Mouse (Mus musculus): ENCODE results near the gene Fbxo24.

Gene Fbxo24

GRCm38 (mm10) chr5:137600281-137600618, 28.6 kb downstream of the Fbxo24 start:
- no peak for DNase-seq

GRCm38 (mm10) chr5:137599600-137599999, 29.2 kb downstream of the Fbxo24 start:
- no peak for DNase-seq

- DNase-seq: no peak
Observed at GRCm38 (mm10) chr5:137598100-137598826, 30.5 kb downstream of the Fbxo24 start.

DNA sequence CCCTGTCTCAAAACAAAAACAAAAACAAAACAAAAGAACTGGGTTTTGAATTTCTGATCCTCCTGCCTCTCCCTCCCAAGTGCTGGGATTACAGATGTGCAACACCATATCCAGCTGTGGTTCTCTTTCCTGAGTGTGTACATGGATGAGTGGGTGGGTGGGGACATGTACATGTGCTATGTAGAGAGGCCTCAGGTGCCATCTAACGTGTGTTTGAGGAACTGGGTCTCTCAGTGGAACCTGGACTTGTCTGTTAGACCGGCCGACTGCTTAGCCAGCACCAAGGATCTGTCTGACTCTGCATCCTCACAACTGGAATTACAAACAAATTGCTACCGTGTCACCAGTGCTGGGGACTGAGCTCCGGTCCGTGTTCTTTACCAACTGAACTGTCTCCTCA, 31.2 kb downstream of the Fbxo24 start:
- no peak for DNase-seq

GRCm38 (mm10) chr5:137596601-137597261, 32.1 kb downstream of the Fbxo24 start:
- DNase-seq: no peak

DNA sequence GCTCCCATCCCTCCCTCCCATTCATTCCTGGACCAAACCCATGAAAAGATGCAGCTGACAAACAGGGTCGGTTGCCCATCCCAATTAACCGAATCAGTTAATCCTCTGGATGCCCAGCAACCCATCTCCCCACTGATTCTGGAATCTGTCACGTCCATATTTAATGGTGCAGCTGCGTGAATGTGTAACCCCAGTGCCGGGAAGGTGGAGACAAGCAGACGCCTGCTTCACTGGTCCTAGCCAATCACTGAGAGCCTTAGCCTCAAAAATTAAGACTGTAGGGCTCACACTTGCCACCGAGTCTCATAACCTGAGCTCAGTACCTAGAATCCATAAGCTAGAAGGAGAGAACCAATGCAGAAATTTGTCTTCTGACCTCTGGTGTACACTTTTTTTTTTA, 32.9 kb downstream of the Fbxo24 start:
- no peak for DNase-seq

DNA sequence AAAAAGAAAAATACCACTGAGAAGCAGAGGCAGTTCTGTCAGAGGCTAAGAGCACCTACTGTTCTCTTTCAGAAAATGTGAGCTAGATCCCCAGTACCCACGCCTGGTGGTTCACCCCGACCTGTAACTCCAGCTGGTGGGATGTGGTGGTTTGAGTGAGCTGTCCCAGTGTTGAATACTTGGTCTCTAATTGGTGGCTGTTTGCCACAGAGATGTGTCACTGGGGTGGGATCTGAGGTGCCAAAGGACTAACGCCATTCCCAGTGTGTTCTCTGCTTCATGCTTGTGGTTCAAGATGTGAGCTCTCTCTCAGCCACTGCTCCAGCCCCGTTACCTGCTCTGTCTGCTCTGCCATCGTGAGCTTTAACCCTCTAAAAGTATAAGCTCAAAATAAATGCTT, 38.3 kb downstream of the Fbxo24 start:
- no peak for DNase-seq

DNA sequence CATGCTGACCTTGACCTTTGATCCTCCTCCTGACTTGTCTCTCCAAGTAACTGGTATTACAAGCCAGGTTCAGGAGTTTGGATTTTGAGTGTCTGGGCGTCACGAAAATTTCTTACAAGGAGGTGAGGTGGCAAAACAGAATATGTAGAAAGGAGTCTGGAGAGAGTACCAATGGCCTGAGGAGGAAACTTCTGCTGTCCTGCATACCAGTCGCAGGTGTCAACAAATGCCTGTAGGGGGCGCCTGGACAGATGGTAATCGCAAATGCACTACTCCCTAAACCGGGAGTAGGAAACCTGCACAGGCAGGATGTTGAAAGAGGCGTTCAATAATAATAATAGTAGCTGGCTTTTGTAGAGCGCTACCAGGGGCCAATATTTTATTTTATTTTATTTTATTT, 43.8 kb downstream of the Fbxo24 start:
- DNase-seq: peak; percentile 70

- peak; percentile 76 for DNase-seq
Observed at GRCm38 (mm10) chr5:137583670-137584169, 45.1 kb downstream of the Fbxo24 start.

- DNase-seq: no peak
Observed at GRCm38 (mm10) chr5:137582702-137583101, 46.1 kb downstream of the Fbxo24 start.

- no peak for DNase-seq
Observed at GRCm38 (mm10) chr5:137580246-137580645, 48.6 kb downstream of the Fbxo24 start.

- peak; percentile 49 for DNase-seq
Observed at GRCm38 (mm10) chr5:137574470-137574901, 54.3 kb downstream of the Fbxo24 start.

DNA sequence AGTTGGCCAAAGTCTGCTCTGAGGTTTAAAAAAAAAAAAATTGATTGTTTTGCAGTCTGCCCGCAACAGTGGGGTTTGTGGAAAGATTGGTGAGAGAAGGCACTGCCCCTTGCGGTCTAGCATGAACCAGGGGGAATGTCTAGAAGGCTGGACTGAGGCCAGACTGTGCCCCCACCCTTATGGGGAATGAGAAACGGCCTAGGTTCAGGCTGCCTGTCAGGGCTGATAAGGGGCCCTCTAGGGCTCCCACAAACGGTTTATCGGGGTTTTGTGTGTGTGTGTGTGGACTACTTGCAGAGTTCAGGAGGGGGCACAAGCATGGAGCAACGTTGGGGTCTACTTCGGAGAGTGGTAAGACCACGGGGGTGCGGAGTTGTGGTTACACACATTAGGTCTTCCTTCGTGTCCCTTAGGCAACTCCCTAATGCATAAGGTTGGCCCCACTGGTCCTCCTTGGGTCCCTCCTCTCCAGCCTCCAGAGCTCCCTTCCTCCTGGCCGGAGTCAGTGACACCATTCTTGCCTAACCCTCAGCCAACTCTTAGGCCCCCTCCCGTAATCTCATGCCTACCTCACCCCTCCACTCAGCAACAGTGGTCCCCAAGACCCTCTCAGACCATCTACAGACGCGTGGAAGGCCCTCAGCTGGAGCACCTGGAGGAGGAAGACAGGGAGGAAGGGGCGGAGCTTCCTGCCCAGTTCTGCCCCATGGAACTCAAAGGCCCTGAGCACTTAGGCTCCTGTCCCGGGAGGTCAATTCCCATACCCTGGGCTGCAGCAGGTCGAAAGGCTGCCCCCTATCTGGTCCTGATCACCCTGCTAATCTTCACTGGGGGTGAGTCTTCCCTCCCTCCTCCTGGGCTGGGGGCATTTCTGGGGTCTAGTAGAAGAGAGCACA, 57.9 kb downstream of the Fbxo24 start:
- no peak for DNase-seq

GRCm38 (mm10) chr5:137570181-137570580, 58.6 kb downstream of the Fbxo24 start:
- no peak for DNase-seq

GRCm38 (mm10) chr5:137569665-137570064, 59.1 kb downstream of the Fbxo24 start, which contains the start of gene Tfr2:
TSS of gene Tfr2 (plus strand) at chr5:137569840.
- no peak for DNase-seq

DNA sequence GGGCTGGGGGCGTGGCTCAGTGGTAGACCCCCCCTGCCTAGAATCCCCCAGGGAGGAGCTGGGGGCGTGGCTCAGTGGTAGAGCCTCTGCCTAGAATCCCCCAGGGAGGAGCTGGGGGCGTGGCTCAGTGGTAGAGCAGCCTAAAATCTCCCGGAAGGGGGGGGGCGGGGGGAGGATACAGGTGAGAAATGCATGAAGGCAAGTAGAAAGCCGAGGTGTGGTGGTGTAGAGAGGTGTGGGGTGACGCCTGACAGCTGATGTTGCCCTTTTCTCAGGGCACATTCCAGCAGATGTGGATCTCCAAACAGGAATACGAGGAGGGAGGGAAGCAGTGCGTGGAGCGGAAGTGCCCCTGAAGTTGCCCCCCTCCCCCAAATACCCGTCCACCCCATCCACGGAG, 59.8 kb downstream of the Fbxo24 start:
- no peak for DNase-seq

DNA sequence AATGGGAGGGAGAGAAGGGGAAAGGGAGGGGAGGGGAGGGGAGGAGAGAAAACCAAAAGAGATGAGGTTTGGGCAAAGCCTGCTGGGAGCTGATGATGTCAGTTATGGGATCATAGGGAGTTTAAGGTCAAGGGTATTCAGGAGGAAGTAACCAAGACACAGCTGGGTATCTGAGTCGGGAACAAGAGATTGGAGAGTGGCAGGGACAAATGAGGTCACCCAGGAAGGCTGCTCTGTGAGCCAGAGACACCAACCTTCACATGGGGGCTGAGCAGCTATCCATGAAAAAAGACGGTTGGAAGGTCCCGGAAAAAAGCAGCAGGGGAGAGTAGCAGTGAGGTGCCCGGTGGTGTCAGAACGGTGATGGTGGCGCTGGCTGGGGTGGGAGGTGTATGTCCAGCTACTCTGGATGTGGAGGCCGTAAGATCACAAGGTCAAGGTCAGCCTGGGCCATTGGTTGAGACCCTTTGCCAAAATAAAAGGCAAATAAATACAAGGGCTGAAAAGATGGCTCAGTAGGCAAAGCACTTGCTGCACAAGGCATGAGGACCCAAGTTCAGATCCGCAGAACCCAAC, 60.5 kb downstream of the Fbxo24 start:
- DNase-seq: no peak

DNA sequence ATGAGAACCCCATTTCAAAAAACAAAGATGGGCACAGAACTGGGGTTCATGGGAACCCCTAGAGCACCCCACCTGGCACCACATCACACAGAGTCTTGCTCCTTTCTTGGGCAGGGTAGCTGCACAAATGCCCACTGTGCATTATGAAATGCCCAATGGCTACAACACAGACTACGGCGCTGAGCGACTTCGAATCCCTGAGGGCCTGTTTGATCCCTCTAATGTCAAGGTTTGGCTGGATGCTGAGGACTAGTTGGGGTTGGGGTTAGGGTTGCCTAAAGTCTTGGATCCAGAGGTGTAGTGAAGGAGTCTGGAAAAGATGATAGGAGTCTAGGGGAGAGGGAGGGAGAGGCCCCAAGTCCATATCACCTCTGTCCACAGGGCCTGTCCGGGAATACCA, 62.4 kb downstream of the Fbxo24 start:
- DNase-seq: no peak

DNA sequence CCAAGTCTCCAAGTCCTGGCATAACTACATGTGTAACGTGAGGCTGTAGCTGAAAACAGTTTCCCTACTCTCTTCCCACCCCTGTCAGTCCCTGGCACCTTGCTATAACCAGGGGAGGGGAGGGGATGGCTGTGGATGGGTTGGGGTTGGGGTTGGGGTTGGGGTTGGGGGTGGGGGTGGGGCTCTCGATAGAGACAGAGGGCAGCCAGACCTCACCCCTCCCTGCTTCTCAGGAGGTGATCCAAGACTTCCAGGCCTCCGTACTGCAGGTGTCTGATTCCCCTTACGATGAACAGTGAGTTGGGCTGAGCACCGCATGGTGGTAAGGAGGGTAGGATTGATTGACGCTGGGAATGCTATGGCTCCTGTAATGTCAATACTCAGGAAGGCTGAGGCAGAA, 63.1 kb downstream of the Fbxo24 start:
- DNase-seq: no peak

GRCm38 (mm10) chr5:137562965-137563364, 65.8 kb downstream of the Fbxo24 start:
- DNase-seq: no peak

Measured in right cerebral cortex, postnatal 4 days (tissue).